Mouse (Mus musculus) embryonic facial prominence, embryonic 14.5 days (tissue): ENCODE data around the gene Zfp710. TPM values are rescaled to one million over a fixed set of nuclear protein-coding genes. Genes with fewer than 3 reads are reported as not detected.

Experiments used
- ATAC-seq: fragments of 200-750 bp; cut with Nextera tagmentation; 2 replicates; pipeline ENCODE4 v1.8.0; 2017; ENCODE audit warnings: low read depth, moderate number of reproducible peaks, moderate TSS enrichment
- DNase-seq: peaks from one replicate; pipeline ENCODE4 v3.0.0-alpha.2; 2015; ENCODE audit warnings: low spot score
- H3K27ac ChIP-seq: fragments of 300-500 bp; sonication (generic); replicated peaks from 2 replicates; pipeline ENCODE4 v1.5.1; 2014; ENCODE audit warnings: low read depth, mild to moderate bottlenecking, low read length, moderate library complexity
- H3K27me3 ChIP-seq: fragments of 300-500 bp; sonication (generic); replicated peaks from 2 replicates; pipeline ENCODE4 v1.6.1; 2014; ENCODE audit warnings: low read length; ENCODE audit not compliant: control insufficient read depth, insufficient read depth
- H3K36me3 ChIP-seq: fragments of 300-500 bp; sonication (generic); 2 replicates; pipeline ENCODE4 v1.6.1; 2014; ENCODE audit warnings: low read length, mixed read lengths; ENCODE audit not compliant: control insufficient read depth, insufficient read depth
- H3K4me1 ChIP-seq: fragments of 300-500 bp; sonication (generic); 2 replicates; pipeline ENCODE4 v1.6.1; 2014; ENCODE audit warnings: antibody characterized with exemption, low read length; ENCODE audit not compliant: control insufficient read depth, insufficient read depth
- H3K4me2 ChIP-seq: fragments of 300-500 bp; sonication (generic); 2 replicates; pipeline ENCODE4 v1.6.1; 2014; ENCODE audit warnings: low read depth, mild to moderate bottlenecking, low read length, moderate library complexity, mixed read lengths
- H3K4me3 ChIP-seq: fragments of 300-500 bp; sonication (generic); 2 replicates; pipeline ENCODE4 v1.5.1; 2014; ENCODE audit warnings: low read depth, mild to moderate bottlenecking, low read length
- H3K9ac ChIP-seq: fragments of 300-500 bp; sonication (generic); 2 replicates; pipeline ENCODE4 v1.6.1; 2014; ENCODE audit warnings: low read depth, mild to moderate bottlenecking, low read length, moderate library complexity, mixed read lengths
- H3K9me3 ChIP-seq: fragments of 300-500 bp; sonication (generic); 2 replicates; pipeline ENCODE4 v1.6.1; 2016; ENCODE audit warnings: low read length; ENCODE audit not compliant: control insufficient read depth
- WGBS: fragments of 180-500 bp; shearing (Covaris S2); extraction: QIAGEN DNeasy Blood & Tissue Kit; methylation state at CpG from one replicate; pipeline ENCODE4 v1.1.7; 2014; 5-methylcytosine and 5-hydroxymethylcytosine counted together
- polyA plus RNA-seq: library from polyadenylated mRNA; unstranded; fragments of >200 nt; fragmentation: Nextera tagmentation; extraction: Ambion mirVana; gene quantifications from 2 replicates; pipeline ENCODE4 v1.2.1, GENCODE M21; 2014

Zfp710 gene
- polyA plus RNA-seq, 1 experiment from 2014 or later = 14.3 TPM

GRCm38 (mm10) chr7:80004776-80005554, 19.6 kb upstream of the Zfp710 start:
- Histone ChIP-seq H3K36me3 (no peaks in the 10 kb centered on the region), H3K4me1 (no peaks in the 10 kb centered on the region), H3K4me3 (no peak overlapping the region), H3K27ac (no peak overlapping the region), H3K4me2 (no peak overlapping the region; the same call in 1 of the 2 replicates), H3K9ac (0 out of 2 replicates have a peak overlapping the region, but pooled peaks have one; percentile 25), H3K27me3 (no peaks in the 10 kb centered on the region), H3K9me3 (no peaks in the 10 kb centered on the region)
- DNase-seq (peak; percentile 45), ATAC-seq (peak; percentile 76)
- 42% methylated on average over 18 of the region's 20 CpGs for WGBS

- DNase-seq (no peak), ATAC-seq (no peak)
- no peak overlapping the region for H3K4me2 ChIP-seq
- no peak overlapping the region for H3K27ac ChIP-seq
- WGBS = 76% methylated on average over 5 of the region's 5 CpGs
- H3K9ac ChIP-seq = no peak overlapping the region
- H3K4me1 ChIP-seq = no peaks in the 10 kb centered on the region
- no peaks in the 10 kb centered on the region for H3K36me3 ChIP-seq
- H3K4me3 ChIP-seq = no peak overlapping the region
- H3K27me3 ChIP-seq = no peaks in the 10 kb centered on the region
- no peaks in the 10 kb centered on the region for H3K9me3 ChIP-seq
Observed at GRCm38 (mm10) chr7:80010680-80011079, 13.9 kb upstream of the Zfp710 start.

DNA sequence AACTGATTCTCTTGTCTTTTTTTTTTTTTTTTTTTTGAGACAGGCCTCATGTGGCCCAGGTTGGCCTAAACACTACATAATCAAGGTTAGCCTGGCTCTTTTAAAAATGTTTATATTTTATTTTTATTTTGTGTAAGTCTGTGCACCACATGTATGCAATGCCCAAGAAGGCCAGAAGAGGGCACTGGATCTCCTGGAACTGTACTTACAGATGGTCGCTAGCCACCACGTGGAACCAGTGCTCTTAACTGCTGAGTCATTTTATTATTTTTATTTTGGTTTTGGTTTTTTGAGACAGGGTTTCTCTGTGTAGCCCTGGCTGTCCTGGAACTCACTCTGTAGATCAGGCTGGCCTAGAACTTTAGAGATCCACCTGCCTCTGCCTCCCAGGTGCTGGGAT, 13.1 kb upstream of the Zfp710 start:
- H3K9ac ChIP-seq = no peak overlapping the region
- ATAC-seq = no peak
- H3K9me3 ChIP-seq = no peaks in the 10 kb centered on the region
- no peaks in the 10 kb centered on the region for H3K27me3 ChIP-seq
- no peak overlapping the region for H3K27ac ChIP-seq
- WGBS = 66% methylated on average over 2 of the region's 2 CpGs
- H3K36me3 ChIP-seq = no peaks in the 10 kb centered on the region
- DNase-seq = no peak
- H3K4me1 ChIP-seq = no peaks in the 10 kb centered on the region
- H3K4me2 ChIP-seq = no peak overlapping the region
- H3K4me3 ChIP-seq = no peak overlapping the region

- Histone ChIP-seq H3K4me3 (no peak overlapping the region), H3K36me3 (no peaks in the 10 kb centered on the region), H3K9me3 (no peaks in the 10 kb centered on the region), H3K27me3 (no peaks in the 10 kb centered on the region), H3K9ac (no peak overlapping the region), H3K4me2 (no peak overlapping the region), H3K4me1 (no peaks in the 10 kb centered on the region), H3K27ac (no peak overlapping the region)
- ATAC-seq = no peak
- DNase-seq = no peak
- WGBS = 63% methylated on average over 7 of the region's 7 CpGs
Observed at GRCm38 (mm10) chr7:80013884-80014550, 10.6 kb upstream of the Zfp710 start.

- no peak for ATAC-seq
- 82% methylated on average over 21 of the region's 21 CpGs for WGBS
- H3K27ac ChIP-seq = no peak overlapping the region
Observed at GRCm38 (mm10) chr7:80014826-80015755, 9.5 kb upstream of the Zfp710 start.

DNA sequence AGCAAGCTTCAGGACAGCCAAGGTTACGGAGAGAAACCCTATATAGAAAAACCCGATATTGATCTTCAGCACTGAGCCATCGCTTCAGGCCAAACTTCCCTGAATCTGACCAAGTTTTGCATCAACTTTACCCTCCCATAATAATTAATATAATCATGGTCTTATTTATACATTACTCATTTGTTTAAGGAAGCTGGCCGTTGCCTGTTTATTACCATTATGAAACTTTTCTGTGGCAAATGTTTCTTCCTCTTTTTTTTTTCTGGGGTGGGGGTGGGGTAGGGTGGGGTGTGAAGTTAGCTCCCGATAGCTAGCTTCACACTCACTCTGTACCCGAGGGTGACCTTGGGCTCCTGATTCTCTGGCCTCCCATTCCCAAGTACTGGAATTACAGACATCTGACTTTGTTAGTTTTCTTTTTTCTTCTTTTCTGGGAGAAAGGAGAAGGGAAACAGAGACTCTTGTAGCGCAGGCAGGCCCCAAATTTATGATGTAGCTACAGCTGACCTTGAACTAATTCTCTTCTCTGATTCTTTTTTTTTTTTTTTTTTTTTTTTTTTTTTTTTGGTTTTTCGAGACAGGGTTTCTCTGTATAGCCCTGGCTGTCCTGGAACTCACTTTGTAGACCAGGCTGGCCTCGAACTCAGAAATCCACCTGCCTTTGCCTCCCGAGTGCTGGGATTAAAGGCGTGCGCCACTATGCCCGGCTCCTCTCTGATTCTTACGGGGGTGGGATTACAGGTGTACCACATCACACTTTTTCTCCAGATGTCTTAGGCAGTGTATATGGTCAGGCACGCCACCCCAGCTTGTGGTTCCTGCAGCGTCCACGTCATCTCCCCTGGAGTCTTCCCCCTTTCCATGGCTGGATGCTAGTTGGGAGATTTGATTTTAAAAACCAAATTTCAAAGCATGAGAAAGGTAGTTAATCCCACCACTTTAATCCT, 5.8 kb upstream of the Zfp710 start:
- Histone ChIP-seq H3K4me1 (no peaks in the 10 kb centered on the region), H3K4me3 (no peak overlapping the region), H3K27me3 (no peaks in the 10 kb centered on the region), H3K27ac (no peak overlapping the region), H3K4me2 (no peak overlapping the region), H3K36me3 (no peaks in the 10 kb centered on the region), H3K9ac (no peak overlapping the region), H3K9me3 (no peaks in the 10 kb centered on the region)
- WGBS = 82% methylated on average over 16 of the region's 17 CpGs
- no peak for ATAC-seq
- DNase-seq = no peak

More at GRCm38 (mm10) chr7:80014826-80015755, 9.5 kb upstream of the Zfp710 start:
- no peak overlapping the region for H3K9ac ChIP-seq
- no peaks in the 10 kb centered on the region for H3K27me3 ChIP-seq
- no peak overlapping the region for H3K4me3 ChIP-seq
- no peak for DNase-seq
- H3K4me2 ChIP-seq = no peak overlapping the region
- H3K9me3 ChIP-seq = no peaks in the 10 kb centered on the region
- H3K36me3 ChIP-seq = no peaks in the 10 kb centered on the region
- no peaks in the 10 kb centered on the region for H3K4me1 ChIP-seq

- Histone ChIP-seq H3K4me1 (peaks cover 11% of the 10 kb centered on the region; the same call in 1 of the 2 replicates), H3K4me3 (no peak overlapping the region; the same call in 1 of the 2 replicates), H3K27ac (peak overlapping the region; percentile 99), H3K4me2 (peak overlapping the region; percentile 73), H3K9ac (no peak overlapping the region), H3K36me3 (no peaks in the 10 kb centered on the region), H3K9me3 (no peaks in the 10 kb centered on the region), H3K27me3 (no peaks in the 10 kb centered on the region)
- WGBS = 66% methylated on average over 5 of the region's 5 CpGs
- DNase-seq (no peak), ATAC-seq (no peak)
Observed at GRCm38 (mm10) chr7:80023621-80024435, 786 bp upstream of the Zfp710 start.
